Mouse (Mus musculus) ES-E14 (cell line): Measurements from ENCODE around the gene Nek8. TPM values are rescaled to one million over a fixed set of nuclear protein-coding genes. Genes with fewer than 3 reads are reported as not detected.

Experiments used
- DNase-seq: peaks from one replicate; pipeline ENCODE4 v3.0.0-alpha.2; 2013; ENCODE audit warnings: low read depth, low spot score
- H3K27ac ChIP-seq: 2 replicates; pipeline ENCODE4 v1.5.1; 2012; ENCODE audit warnings: low read depth, mild to moderate bottlenecking, low read length, moderate library complexity, mixed read lengths; ENCODE audit not compliant: poor library complexity, insufficient read depth, severe bottlenecking
- H3K36me3 ChIP-seq: 2 replicates; pipeline ENCODE4 v1.6.1; 2012; ENCODE audit warnings: mild to moderate bottlenecking, low read length, moderate library complexity, mixed read lengths; ENCODE audit not compliant: control insufficient read depth, poor library complexity, insufficient read depth, severe bottlenecking
- H3K4me1 ChIP-seq, 2 experiments: fragments of 150-350 bp in 1 of 2; sonication (generic) in 1 of 2; 2 replicates each; pipeline ENCODE4 v1.6.1; 2012; ENCODE audit warnings: low read length in 2 of 2, mild to moderate bottlenecking in 1 of 2, mixed read lengths in 1 of 2; ENCODE audit not compliant: control insufficient read depth in 2 of 2, insufficient read depth in 2 of 2, poor library complexity in 1 of 2
- H3K4me3 ChIP-seq, 2 experiments: fragments of 150-350 bp in 1 of 2; sonication (generic) in 1 of 2; 2 replicates each; pipeline ENCODE4 v1.5.1; 2012; ENCODE audit warnings: low read length in 2 of 2, low read depth in 1 of 2, mild to moderate bottlenecking in 1 of 2, mixed read lengths in 1 of 2; ENCODE audit not compliant: insufficient read depth in 1 of 2, poor library complexity in 1 of 2, severe bottlenecking in 1 of 2
- H3K9ac ChIP-seq: 2 replicates; pipeline ENCODE4 v1.6.1; 2012; ENCODE audit warnings: low read depth, mild to moderate bottlenecking, low read length, mixed read lengths; ENCODE audit not compliant: poor library complexity, insufficient read depth, severe bottlenecking
- H3K9me3 ChIP-seq: fragments of 150-350 bp; sonication (generic); 2 replicates; pipeline ENCODE4 v1.6.1; 2012; ENCODE audit warnings: low read depth, mild to moderate bottlenecking, low read length; ENCODE audit not compliant: control insufficient read depth, insufficient read depth
- CHD2 ChIP-seq: IDR thresholded peaks from 2 replicates; pipeline ENCODE4 v1.6.1; 2014; ENCODE audit warnings: mild to moderate bottlenecking, low read depth, low read length, inconsistent platforms
- HCFC1 ChIP-seq: IDR thresholded peaks from 2 replicates; pipeline ENCODE4 v1.6.1; 2012; ENCODE audit warnings: low read length, inconsistent platforms, borderline replicate concordance; ENCODE audit not compliant: insufficient read depth
- MAFK ChIP-seq: IDR thresholded peaks from 2 replicates; pipeline ENCODE4 v1.6.1; 2014; ENCODE audit warnings: mild to moderate bottlenecking, low read depth, low read length, inconsistent platforms; ENCODE audit not compliant: insufficient read depth
- ZC3H11A ChIP-seq: IDR thresholded peaks from 2 replicates; pipeline ENCODE4 v1.6.1; 2012; ENCODE audit warnings: low read depth, mild to moderate bottlenecking, inconsistent platforms, low read length, borderline replicate concordance
- ZNF384 ChIP-seq: IDR thresholded peaks from 2 replicates; pipeline ENCODE4 v1.6.1; 2012; ENCODE audit warnings: low read depth, low read length, inconsistent platforms
- in situ Hi-C, 2 experiments: fragments of 600-800 bp; cut with MboI; formaldehyde crosslinking; loops; one replicate each; pipeline ENCODE4 v1.15.1; 2025; ENCODE audit warnings: low sequenced_read_pairs in 2 of 2, inconsistent platforms in 1 of 2; ENCODE audit not compliant: unreplicated experiment in 2 of 2
- total RNA-seq: library from RNA; depleted of rRNA; stranded (reverse); fragments of 300-350 nt; gene quantifications from 2 replicates; pipeline ENCODE4 v1.2.3, GENCODE M21; 2012; rRNA removed

The Nek8 gene
- total RNA-seq, 1 experiment = 15.3 TPM

DNA sequence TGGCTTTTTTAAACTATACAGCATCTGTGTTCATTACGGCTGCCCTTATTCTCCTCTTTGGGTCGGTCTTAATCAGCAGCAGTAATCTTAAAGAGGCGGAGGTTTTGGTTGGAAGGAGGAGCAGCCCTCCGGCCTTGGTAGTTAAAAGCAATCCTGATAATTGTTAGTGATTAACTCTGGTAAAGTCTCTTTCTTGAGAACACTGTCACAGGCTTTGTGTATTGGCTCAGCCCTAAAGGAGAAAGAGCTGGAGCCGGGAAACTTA, 60.4 kb downstream of the Nek8 start:
- in situ Hi-C loops = no loop called here
- Histone ChIP-seq H3K4me3 (peak overlapping the region; percentile 53 to 67), H3K4me1 (peaks cover 0 to 3% of the 10 kb centered on the region in 2 experiments; a peak in 2 of 4 replicates), H3K9me3 (no peaks in the 10 kb centered on the region), H3K36me3 (no peaks in the 10 kb centered on the region), H3K9ac (peak overlapping the region; percentile 14; the same call in 1 of the 2 replicates), H3K27ac (no peak overlapping the region; the same call in 1 of the 2 replicates)
- TF ChIP-seq HCFC1 (no peak), ZNF384 (no peak), MAFK (no peak), ZC3H11A (no peak), CHD2 (no peak)
- no peak for DNase-seq

Other genes with a start within 250 kb of the Nek8 start
- 0.45 and 0.63 TPM in 2 replicates for gene Sez6, start 245.9 kb downstream of the Nek8 start, total RNA-seq
- 38.4 and 42.0 TPM in 2 replicates for gene Phf12, start 193.9 kb downstream of the Nek8 start, total RNA-seq
- gene Dhrs13, start 144.4 kb downstream of the Nek8 start, total RNA-seq = 20.2 and 28.5 TPM in 2 replicates
- 26.7 and 31.9 TPM in 2 replicates for gene Flot2, start 138.7 kb downstream of the Nek8 start, total RNA-seq
- gene Eral1, start 96.3 kb downstream of the Nek8 start, total RNA-seq = 29.6 and 33.5 TPM in 2 replicates
- gene Fam222b, start 82.0 kb downstream of the Nek8 start, total RNA-seq = 8.9 and 11.7 TPM in 2 replicates
- 74.4 and 78.2 TPM in 2 replicates for gene Traf4, start 11.1 kb downstream of the Nek8 start, total RNA-seq
- 75.6 and 78.6 TPM in 2 replicates for gene Tlcd1, start within 50 bp of the Nek8 start, total RNA-seq
- gene Rpl23a, start 6.9 kb upstream of the Nek8 start, total RNA-seq = 2,611 and 2,664 TPM in 2 replicates
- gene Rab34, start 11.8 kb upstream of the Nek8 start, total RNA-seq = 33.8 and 36.1 TPM in 2 replicates
- 0.80 and 1.1 TPM in 2 replicates for gene Proca1, start 16.7 kb upstream of the Nek8 start, total RNA-seq
- gene Sdf2, start 69.1 kb upstream of the Nek8 start, total RNA-seq = 81.3 and 123 TPM in 2 replicates
- 60.6 and 63.0 TPM in 2 replicates for gene Supt6, start 69.3 kb upstream of the Nek8 start, total RNA-seq
- 210 and 285 TPM in 2 replicates for gene 2610507B11Rik, start 85.1 kb upstream of the Nek8 start, total RNA-seq
- 2.0 TPM in 2 replicates for gene BC030499, start 114.2 kb upstream of the Nek8 start, total RNA-seq
- gene Spag5, start 124.9 kb upstream of the Nek8 start, total RNA-seq = 58.2 and 96.2 TPM in 2 replicates
- 5.0 and 9.8 TPM in 2 replicates for gene Aldoc, start 146.3 kb upstream of the Nek8 start, total RNA-seq
- 45.7 and 78.9 TPM in 2 replicates for gene Pigs, start 151.7 kb upstream of the Nek8 start, total RNA-seq
- 22.2 and 24.5 TPM in 2 replicates for gene Unc119, start 166.8 kb upstream of the Nek8 start, total RNA-seq
- gene Foxn1, start 209.9 kb upstream of the Nek8 start, total RNA-seq = not detected in 2 replicates
- 0.13 TPM in 1 of 2 replicates, not detected in the other for gene Slc13a2, start 245.5 kb upstream of the Nek8 start, total RNA-seq